Mouse (Mus musculus) induced T-regulatory cell, adult 2 months (primary cell): ENCODE data around the gene Hs3st4.

Experiments used
- DNase-seq: peaks from one replicate; pipeline ENCODE4 v3.0.0-alpha.2; 2012; ENCODE audit warnings: low read depth

The Hs3st4 gene

GRCm38 (mm10) chr7:124347218-124348017 lies 364.7 kb downstream of the Hs3st4 start:
- DNase-seq = no peak

- DNase-seq = no peak
These were observed 371.4 kb downstream of the Hs3st4 start for GRCm38 (mm10) chr7:124354035-124354434.

GRCm38 (mm10) chr7:124358068-124358467 lies 375.4 kb downstream of the Hs3st4 start:
- DNase-seq = no peak

- DNase-seq = no peak
These were observed 377.2 kb downstream of the Hs3st4 start for GRCm38 (mm10) chr7:124359836-124360235.

- no peak for DNase-seq
These were observed 389.6 kb downstream of the Hs3st4 start for GRCm38 (mm10) chr7:124372297-124372696.

GRCm38 (mm10) chr7:124372697-124373096 lies 390.0 kb downstream of the Hs3st4 start:
- no peak for DNase-seq

- DNase-seq = no peak
These were observed 400.8 kb downstream of the Hs3st4 start for GRCm38 (mm10) chr7:124383489-124383888.

- no peak for DNase-seq
These were observed 416.5 kb downstream of the Hs3st4 start for GRCm38 (mm10) chr7:124399184-124399583.

- no peak for DNase-seq
These were observed 444.3 kb downstream of the Hs3st4 start for GRCm38 (mm10) chr7:124426951-124427350.
